Mouse (Mus musculus) liver, postnatal 0 days (tissue): Measurements from ENCODE around the gene Lmnb2.

ENCODE experiments used
- CTCF ChIP-seq: sonication (generic); IDR thresholded peaks from 2 replicates; pipeline ENCODE4 v1.5.1; 2016; ENCODE audit warnings: antibody characterized with exemption, low read depth
- EP300 ChIP-seq: IDR thresholded peaks from 2 replicates; pipeline ENCODE4 v1.6.1; 2016; ENCODE audit warnings: antibody characterized with exemption, low read depth, mild to moderate bottlenecking

- TF ChIP-seq CTCF (no peak), EP300 (no peak)
Observed at GRCm38 (mm10) chr10:80943701-80944100, 25.7 kb upstream of the Lmnb2 start.
